Mouse (Mus musculus) neutrophil, adult 5-6 weeks (primary cell): ENCODE results near the gene Cdhr4. TPM values are rescaled to one million over a fixed set of nuclear protein-coding genes. Genes with fewer than 3 reads are reported as not detected.
A peak's percentile ranks its signal among the peaks of the same experiment; 100 is the strongest.
"Not testable (repeated sequence)": the region's sequence is repeated elsewhere in the genome, so short reads cannot be mapped to it uniquely, and the experiment has no call there.

Source experiments
- ATAC-seq: fragments of 151-379, 151-347 bp; 2 replicates; pipeline ENCODE4 v1.8.0; 2017; ENCODE audit warnings: mild to moderate bottlenecking, moderate TSS enrichment; ENCODE audit not compliant: insufficient number of reproducible peaks, poor library complexity, low FRiP score, severe bottlenecking; ENCODE audit errors: extremely low read depth
- total RNA-seq: library from RNA; stranded (forward); fragments of 200-1000 nt; gene quantifications from 2 replicates; pipeline ENCODE4 v1.2.3, GENCODE M21; 2017

Gene Cdhr4
- total RNA-seq, 1 experiment from 2014 or later, result not detected

GRCm38 (mm10) chr9:108001922-108002770 is 9.8 kb downstream of the Cdhr4 start, which contains the start of gene Ip6k1:
Gene Ip6k1, plus strand, starts transcription at chr9:108002501.
- ATAC-seq, result peak; percentile 98

GRCm38 (mm10) chr9:108002778-108003530 is 10.7 kb downstream of the Cdhr4 start:
- ATAC-seq, result no peak

- ATAC-seq, result no peak
Observed at GRCm38 (mm10) chr9:108003531-108003890, 11.2 kb downstream of the Cdhr4 start.

- no peak for ATAC-seq
Observed at GRCm38 (mm10) chr9:108008041-108008440, 15.7 kb downstream of the Cdhr4 start.

GRCm38 (mm10) chr9:108010385-108010784 is 18.1 kb downstream of the Cdhr4 start:
- no peak for ATAC-seq

- ATAC-seq, result not testable (repeated sequence)
Observed at GRCm38 (mm10) chr9:108013577-108013976, 21.3 kb downstream of the Cdhr4 start.

GRCm38 (mm10) chr9:108017127-108017526 is 24.8 kb downstream of the Cdhr4 start:
- no peak for ATAC-seq

GRCm38 (mm10) chr9:108020741-108021140 is 28.4 kb downstream of the Cdhr4 start:
- ATAC-seq, result no peak

- no peak for ATAC-seq
Observed at GRCm38 (mm10) chr9:108023216-108023615, 30.9 kb downstream of the Cdhr4 start.

GRCm38 (mm10) chr9:108026584-108026983 is 34.3 kb downstream of the Cdhr4 start:
- no peak for ATAC-seq

- ATAC-seq, result no peak
Observed at GRCm38 (mm10) chr9:108027867-108028266, 35.6 kb downstream of the Cdhr4 start.

GRCm38 (mm10) chr9:108032126-108032525 is 39.8 kb downstream of the Cdhr4 start:
- no peak for ATAC-seq

GRCm38 (mm10) chr9:108035331-108036156 is 43.2 kb downstream of the Cdhr4 start:
- peak; percentile 41; the same call in 1 of the 2 replicates for ATAC-seq

GRCm38 (mm10) chr9:108044751-108045492 is 52.6 kb downstream of the Cdhr4 start:
- no peak for ATAC-seq

- no peak for ATAC-seq
Observed at GRCm38 (mm10) chr9:108046582-108046981, 54.3 kb downstream of the Cdhr4 start.

- no peak for ATAC-seq
Observed at GRCm38 (mm10) chr9:108047601-108048565, 55.6 kb downstream of the Cdhr4 start.

- no peak for ATAC-seq
Observed at GRCm38 (mm10) chr9:108048566-108048955, 56.3 kb downstream of the Cdhr4 start.
